Mouse (Mus musculus) kidney, postnatal 25 days (tissue): ENCODE measurements around the gene Atp6v1b1.
A peak's percentile ranks its signal among the peaks of the same experiment; 100 is the strongest.

Experiments
- DNase-seq, 2 experiments: peaks; one replicate each; pipeline ENCODE4 v3.0.0; 2021; ENCODE audit warnings: mixed read lengths in 2 of 2

The Atp6v1b1 gene

GRCm38 (mm10) chr6:83717026-83717425, 25.8 kb upstream of the Atp6v1b1 start:
- no peak for DNase-seq

DNA sequence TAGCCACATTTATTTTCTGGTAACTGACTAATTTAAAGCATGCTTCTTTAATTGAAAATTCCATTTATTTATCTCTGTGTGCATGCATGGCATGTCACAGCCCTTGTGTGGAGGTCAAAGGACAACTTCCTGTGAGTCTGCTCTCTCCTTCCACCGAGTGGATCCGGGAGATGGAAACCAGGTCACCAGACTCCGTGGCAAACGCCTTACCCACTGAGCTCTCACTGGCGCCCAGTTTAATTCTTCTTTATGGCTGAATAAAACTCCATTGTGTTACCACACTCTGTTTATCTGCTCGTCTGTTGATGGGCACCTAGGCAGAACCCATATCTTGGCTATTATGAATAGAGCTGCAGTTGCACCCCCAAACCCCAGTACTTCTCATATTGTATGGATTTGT, 20.3 kb upstream of the Atp6v1b1 start:
- DNase-seq = no peak

DNA sequence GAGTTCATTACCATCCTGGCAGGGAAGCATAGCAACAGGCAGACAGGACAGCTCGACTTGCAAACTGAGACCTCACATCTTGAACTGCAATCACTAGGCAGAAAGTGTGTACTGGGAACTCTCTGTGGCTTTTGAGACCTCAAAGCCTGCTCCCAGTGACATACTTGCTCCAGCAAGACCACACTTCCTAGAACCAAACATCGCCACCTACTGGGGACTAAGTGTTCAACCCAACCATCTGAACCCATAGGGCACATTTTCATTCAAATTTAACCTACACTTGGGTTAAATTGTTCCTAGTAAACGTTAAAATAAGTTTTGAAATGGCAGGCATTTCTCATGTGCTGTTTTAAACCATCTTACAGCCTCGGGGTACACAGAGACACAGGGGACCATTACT, 15.6 kb upstream of the Atp6v1b1 start:
- DNase-seq = no peak

DNA sequence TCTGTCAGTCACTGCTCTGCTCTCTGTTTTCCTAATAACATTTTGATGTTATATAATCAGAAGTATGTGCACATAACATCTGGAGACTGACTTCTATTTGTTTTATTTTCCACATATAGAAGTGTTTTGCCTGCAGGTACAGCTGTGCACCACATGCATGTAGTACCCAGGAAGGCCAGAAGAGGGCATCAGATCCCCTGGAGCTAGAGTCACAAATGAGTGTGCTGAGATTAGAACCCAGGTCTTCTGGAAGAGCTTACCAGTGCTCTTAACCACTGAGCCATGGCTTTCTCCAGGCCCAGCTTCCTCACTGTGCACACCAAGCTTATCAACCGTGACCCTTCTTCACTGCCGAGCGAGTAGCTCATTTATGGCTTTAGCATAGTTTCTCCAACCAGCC, 14.3 kb upstream of the Atp6v1b1 start:
- DNase-seq = peak in 1 of 2 experiments; percentile 60

DNA sequence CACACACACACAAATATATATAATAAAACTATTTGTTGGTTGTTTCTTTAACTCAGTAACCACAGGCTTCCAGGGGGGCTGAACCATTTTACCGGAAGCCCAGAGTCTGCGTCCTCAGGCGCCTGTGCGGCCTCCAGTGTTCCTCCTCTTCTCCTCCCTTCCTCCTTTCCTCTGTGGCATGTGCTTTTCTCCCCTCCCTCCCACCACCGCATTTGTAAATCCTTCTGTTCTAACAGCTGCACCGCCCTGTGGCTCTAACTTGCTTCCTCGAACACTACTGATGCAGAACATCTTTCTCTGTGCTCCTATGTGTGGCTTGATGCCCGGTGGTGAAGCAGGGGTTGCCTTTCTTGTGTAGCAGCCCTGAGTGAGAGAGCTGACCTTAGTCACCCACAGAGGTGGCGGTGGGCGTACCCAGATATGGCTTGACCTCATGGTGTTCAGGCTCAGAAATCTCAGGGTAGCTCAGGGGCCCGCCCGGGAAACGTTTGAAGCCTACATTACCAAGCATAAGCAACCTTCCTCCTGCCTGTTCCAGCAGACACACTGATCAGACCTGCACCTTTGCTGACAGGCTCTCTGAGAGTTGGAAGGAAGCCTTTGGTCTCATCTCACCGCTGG, 13.3 kb upstream of the Atp6v1b1 start:
- no peak for DNase-seq

DNA sequence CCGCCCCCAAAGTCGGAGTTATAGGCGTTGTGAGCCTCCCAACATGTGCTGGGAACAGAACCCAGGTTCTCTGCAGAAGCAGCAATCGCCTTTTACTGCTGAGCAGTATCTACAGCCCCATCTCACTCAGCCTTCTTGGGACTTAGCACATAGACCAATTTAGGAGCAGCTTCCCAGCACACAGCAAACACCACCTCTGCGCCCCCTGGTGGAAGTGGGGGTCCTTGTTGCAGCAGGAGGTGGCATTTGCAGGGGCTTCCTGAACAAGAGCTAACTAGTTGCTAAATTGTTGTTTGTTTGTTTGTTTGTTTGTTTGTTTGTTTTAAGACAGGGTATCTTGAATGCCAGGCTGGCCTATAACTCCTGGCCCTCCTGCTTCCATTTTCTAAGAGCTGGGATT, 11.7 kb upstream of the Atp6v1b1 start:
- peak; percentile 73 to 86 for DNase-seq

- DNase-seq = peak in 1 of 2 experiments; percentile 25
Measured at GRCm38 (mm10) chr6:83737311-83737710, 5.5 kb upstream of the Atp6v1b1 start.

DNA sequence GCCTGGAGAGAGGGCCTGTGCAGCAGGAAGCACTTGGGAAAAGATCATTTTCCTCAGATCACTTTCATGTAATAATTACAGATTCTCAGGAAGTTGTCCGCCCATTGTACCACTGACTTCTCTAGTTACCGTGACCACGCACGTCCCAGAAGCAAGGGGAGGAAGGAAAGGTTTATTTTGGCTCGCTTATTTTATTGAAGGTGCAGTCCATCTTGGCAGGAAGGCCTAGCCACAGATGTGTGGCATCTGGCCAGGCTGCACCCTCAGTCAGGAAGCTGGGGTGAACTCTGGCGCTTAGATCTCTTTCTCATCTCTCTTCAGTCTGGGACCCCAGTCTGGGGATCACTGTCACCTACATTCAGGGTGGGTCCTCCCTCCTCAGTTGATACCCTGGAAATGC, 4.2 kb upstream of the Atp6v1b1 start:
- no peak for DNase-seq

- no peak for DNase-seq
Measured at GRCm38 (mm10) chr6:83743212-83743611, 422 bp downstream of the Atp6v1b1 start.

- DNase-seq = peak; percentile 62 to 89
Measured at GRCm38 (mm10) chr6:83744126-83744525, 1.3 kb downstream of the Atp6v1b1 start.

DNA sequence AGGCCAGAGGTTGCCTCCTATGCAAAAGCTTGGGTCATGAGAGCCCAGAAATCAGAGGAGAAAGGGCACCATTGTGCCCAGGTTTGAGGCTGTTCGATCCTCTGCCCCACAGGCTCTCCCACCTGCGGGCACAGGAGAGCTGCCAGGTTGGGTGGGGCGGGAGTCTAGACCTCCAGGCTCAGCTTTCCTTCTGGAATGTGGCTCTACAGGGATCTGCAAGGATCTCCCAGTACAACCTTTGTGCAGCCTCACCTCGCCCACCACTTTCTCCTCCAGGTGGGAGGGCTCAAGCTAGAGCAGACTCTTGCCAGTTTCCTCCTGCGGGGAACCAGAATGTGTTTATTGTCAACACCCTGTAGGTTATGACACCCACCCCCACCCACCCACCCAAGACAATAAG, 1.8 kb downstream of the Atp6v1b1 start:
- DNase-seq = peak; percentile 19 to 65

- no peak for DNase-seq
Measured at GRCm38 (mm10) chr6:83745466-83745865, 2.7 kb downstream of the Atp6v1b1 start.

GRCm38 (mm10) chr6:83749286-83749685, 6.5 kb downstream of the Atp6v1b1 start:
- no peak for DNase-seq

GRCm38 (mm10) chr6:83750171-83750684, 7.4 kb downstream of the Atp6v1b1 start:
- DNase-seq = peak in 1 of 2 experiments; percentile 82

- no peak for DNase-seq
Measured at GRCm38 (mm10) chr6:83756051-83756450, 13.3 kb downstream of the Atp6v1b1 start.

GRCm38 (mm10) chr6:83762344-83762743, 19.6 kb downstream of the Atp6v1b1 start, which contains the start of gene Ankrd53:
Ankrd53 (plus strand) TSS chr6:83762644.
- no peak for DNase-seq

GRCm38 (mm10) chr6:83762880-83763431, 20.2 kb downstream of the Atp6v1b1 start:
- peak; percentile 46 to 74 for DNase-seq

DNA sequence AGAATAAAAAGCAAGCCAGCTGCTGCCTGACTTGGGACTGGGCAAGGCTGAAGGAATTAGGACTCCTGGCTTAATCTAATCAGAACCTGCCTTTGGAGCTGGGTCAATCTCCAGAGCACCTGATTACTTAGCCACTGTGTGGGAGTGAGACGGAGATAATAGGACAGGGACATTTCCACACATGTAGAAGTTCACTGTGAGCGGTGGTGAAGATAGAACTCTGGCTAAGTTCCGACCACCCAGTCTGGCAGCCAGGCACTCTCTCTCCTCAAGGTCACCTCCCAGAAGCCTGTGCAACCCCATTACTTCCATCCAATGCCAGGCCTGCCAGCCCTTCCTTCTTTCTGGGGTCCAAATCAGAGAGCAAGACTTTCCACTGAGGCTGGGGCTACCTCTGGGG, 24.2 kb downstream of the Atp6v1b1 start:
- no peak for DNase-seq

GRCm38 (mm10) chr6:83768485-83768884, 25.7 kb downstream of the Atp6v1b1 start:
- no peak for DNase-seq

DNA sequence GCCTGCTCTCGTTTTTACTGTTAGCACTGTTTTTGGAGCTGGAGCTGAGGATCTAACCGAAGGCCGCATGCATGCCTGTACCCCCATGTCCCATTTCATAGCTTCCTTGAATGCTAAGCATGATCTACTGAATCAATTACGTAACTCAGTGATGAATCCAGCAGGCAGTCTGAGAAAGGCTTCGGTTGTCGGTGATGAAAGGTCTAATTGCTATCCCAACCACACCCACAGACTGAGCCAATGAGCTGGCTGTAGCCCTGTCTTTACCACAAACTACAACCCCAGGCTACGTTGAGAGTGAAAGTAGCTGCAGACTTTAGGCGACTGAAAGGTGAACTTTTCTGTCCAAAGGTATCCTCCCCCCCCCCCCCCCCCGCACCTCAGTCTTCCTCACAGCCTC, 31.3 kb downstream of the Atp6v1b1 start:
- no peak for DNase-seq

DNA sequence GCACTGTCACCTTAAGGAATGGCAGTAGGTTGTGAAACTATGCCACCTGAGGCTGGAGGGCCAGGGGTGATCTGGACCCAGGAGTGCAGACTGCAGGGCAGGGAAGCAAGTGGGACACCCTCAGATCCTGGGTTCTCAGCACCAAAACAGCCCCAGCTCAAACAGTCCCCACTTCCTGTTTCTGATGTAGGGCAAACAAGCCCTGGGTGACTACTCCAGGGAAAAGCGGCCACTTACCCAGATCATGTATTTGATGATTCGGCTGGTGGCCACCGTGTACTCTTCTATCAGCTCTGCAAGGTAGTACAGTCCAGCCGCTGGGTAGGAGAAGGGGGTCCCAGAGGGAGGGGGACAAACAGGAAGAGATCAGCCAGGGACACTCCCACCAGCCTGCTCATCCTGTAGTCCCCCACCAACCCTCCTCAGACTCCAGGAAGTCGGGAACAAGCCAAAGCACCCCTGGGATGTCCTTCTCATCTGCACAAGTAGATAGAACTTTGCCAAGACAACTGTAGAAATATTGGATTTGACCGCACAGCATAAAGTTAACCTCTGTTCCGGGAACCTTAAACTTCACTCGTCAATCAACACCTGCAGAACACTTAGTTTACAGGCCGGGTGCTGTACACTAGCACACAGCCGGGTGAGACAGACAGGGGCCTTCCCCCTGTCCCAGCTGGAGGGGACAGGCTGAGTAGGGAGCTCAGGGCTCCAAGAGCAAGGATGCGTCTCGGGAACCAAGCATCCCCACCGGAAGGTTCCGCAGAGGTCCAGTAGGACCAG, 32.2 kb downstream of the Atp6v1b1 start:
- no peak for DNase-seq

DNA sequence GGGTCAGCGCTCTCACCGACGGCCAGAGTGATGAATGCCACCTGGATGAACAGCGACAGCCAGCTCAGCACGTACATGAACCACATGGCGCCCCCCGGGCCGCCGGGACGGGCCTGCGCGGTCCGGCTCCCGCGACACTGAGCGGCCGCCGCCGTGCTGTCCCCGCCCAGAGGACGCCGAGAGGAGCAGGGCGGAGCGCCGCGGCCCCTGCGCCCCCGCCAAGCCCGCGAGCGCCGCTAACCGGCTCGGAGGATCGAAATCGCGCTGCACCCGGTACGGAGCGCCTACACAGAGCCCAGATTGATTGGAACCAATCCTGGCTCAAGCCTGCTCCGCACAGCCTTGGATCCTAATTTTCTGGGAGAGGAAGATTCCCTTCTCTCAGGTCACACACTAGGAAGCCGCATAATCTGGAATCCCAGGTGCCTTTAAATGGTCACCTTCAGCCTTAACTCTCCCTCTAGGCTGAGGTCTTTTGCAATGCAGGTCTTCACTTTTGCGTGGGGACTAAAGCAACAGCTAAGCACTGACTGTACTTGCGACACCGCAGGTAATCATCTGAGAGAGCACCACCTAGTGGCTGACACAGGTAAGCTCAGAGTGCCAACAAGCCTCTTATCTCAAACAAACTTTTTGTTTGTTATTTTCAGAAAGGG, 33.0 kb downstream of the Atp6v1b1 start, which contains the start of gene Tex261:
TSS of gene Tex261 (minus strand) at position 176 of the 656 bp plus-strand sequence.
- peak; percentile 88 to 94 for DNase-seq

GRCm38 (mm10) chr6:83778306-83778705, 35.5 kb downstream of the Atp6v1b1 start:
- DNase-seq = no peak
